Mouse (Mus musculus): Measurements from ENCODE around the gene D3Ertd254e. TPM values are rescaled to one million over a fixed set of nuclear protein-coding genes. Genes with fewer than 3 reads are reported as not detected.

The D3Ertd254e gene
- polyA plus RNA-seq (2014; fragmentation: Illumina TruSeq; extraction: RNeasy Lipid Tissue Mini Kit (QIAGEN cat#74804); ENCODE audit: low read depth, low replicate concordance) = 16.0 TPM

GRCm38 (mm10) chr3:36150934-36151686, at the start of gene D3Ertd254e:
Gene D3Ertd254e (plus strand): TSS chr3:36151017.

Other genes starting within 250 kb of the D3Ertd254e start
- 286 TPM for gene Dcun1d1, start 213.6 kb upstream of the D3Ertd254e start, polyA plus RNA-seq (2014; fragmentation: Illumina TruSeq; extraction: RNeasy Lipid Tissue Mini Kit (QIAGEN cat#74804); ENCODE audit: low read depth, low replicate concordance)
- gene Mccc1, start 150.3 kb upstream of the D3Ertd254e start, polyA plus RNA-seq (2014; fragmentation: Illumina TruSeq; extraction: RNeasy Lipid Tissue Mini Kit (QIAGEN cat#74804); ENCODE audit: low read depth, low replicate concordance) = 47.6 TPM
- not detected for gene Ccdc144b, start 97.5 kb upstream of the D3Ertd254e start, polyA plus RNA-seq (2014; fragmentation: Illumina TruSeq; extraction: RNeasy Lipid Tissue Mini Kit (QIAGEN cat#74804); ENCODE audit: low read depth, low replicate concordance)
- 22.0 TPM for gene Acad9, start 85.0 kb upstream of the D3Ertd254e start, polyA plus RNA-seq (2014; fragmentation: Illumina TruSeq; extraction: RNeasy Lipid Tissue Mini Kit (QIAGEN cat#74804); ENCODE audit: low read depth, low replicate concordance)
- gene Qrfpr, start 71.3 kb downstream of the D3Ertd254e start, polyA plus RNA-seq (2014; fragmentation: Illumina TruSeq; extraction: RNeasy Lipid Tissue Mini Kit (QIAGEN cat#74804); ENCODE audit: low read depth, low replicate concordance) = not detected